Mouse (Mus musculus) inflammation-experienced regulatory T-cells, adult 6 months (primary cell): ENCODE measurements around the gene Pdss2. TPM values are rescaled to one million over a fixed set of nuclear protein-coding genes. Genes with fewer than 3 reads are reported as not detected.
A peak's percentile ranks its signal among the peaks of the same experiment; 100 is the strongest.

Experiments
- ATAC-seq: one replicate; pipeline ENCODE4 v1.8.0; 2017
- polyA plus RNA-seq, 3 experiments: library from polyadenylated mRNA; unstranded; fragments of 100-300 nt; shearing (Covaris generic); gene quantifications; one replicate each; pipeline ENCODE4 v1.2.1; 2017

Gene Pdss2
- polyA plus RNA-seq, 3 experiments from 2014 or later, result 7.2 to 10.9 (median 9.5) TPM

DNA sequence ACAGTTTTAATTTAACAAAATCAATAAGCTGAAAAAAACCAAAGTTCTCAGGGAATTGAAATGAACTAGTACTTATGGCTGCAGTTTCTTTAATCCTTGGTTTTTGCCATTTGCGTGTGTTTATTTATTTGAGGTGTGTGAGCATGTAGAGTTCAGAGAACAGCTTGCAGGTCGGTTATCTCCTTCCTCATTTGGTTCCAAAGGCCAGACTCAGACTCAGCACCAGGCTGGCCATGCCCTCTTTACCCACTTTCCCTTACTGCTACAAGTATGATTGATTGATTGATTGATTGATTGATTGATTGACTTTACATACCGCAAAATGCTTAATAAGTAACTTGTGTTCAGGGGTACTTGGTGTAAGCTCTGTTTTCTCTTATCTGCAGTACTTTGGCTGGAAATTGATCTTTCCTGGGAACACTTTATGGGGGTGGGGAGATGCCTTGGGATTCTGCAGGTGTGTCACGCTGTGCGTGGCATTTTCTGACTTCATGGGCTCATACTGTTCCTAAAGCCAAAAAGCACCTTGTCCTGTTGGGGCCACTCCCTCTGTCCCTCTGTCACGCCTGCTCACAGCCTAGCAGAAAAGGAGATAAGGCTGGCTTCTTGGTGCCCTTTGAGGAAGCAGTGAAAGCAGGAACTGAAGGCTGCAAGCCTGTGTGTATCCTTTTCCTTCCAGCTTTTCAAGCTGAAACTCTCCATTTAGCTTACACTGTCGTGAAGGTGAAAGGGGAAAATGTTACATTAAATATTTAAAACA lies 91.6 kb downstream of the Pdss2 start:
- no peak for ATAC-seq

GRCm38 (mm10) chr10:43315228-43315627 lies 93.9 kb downstream of the Pdss2 start:
- no peak for ATAC-seq

GRCm38 (mm10) chr10:43317327-43317951 lies 96.2 kb downstream of the Pdss2 start:
- no peak for ATAC-seq

DNA sequence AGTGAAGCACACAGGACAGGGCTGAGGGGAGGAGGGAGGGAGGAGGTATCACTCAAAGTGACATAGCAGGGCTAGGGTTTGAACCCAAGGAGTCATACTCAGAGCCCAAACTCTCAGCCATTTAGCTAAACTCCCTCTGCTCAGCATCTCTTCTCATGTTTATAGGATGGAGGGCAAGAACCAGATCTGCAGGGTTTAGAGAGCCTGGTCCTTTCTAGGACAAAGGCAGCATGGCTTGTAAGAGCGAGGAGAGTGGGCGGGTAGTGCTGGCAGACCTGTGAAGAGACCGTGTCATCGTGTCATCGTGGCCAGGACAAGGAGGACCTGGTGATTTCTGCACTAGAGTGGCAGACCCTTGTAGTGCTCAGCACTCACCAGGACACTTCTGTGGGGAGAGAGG lies 99.7 kb downstream of the Pdss2 start:
- no peak for ATAC-seq

DNA sequence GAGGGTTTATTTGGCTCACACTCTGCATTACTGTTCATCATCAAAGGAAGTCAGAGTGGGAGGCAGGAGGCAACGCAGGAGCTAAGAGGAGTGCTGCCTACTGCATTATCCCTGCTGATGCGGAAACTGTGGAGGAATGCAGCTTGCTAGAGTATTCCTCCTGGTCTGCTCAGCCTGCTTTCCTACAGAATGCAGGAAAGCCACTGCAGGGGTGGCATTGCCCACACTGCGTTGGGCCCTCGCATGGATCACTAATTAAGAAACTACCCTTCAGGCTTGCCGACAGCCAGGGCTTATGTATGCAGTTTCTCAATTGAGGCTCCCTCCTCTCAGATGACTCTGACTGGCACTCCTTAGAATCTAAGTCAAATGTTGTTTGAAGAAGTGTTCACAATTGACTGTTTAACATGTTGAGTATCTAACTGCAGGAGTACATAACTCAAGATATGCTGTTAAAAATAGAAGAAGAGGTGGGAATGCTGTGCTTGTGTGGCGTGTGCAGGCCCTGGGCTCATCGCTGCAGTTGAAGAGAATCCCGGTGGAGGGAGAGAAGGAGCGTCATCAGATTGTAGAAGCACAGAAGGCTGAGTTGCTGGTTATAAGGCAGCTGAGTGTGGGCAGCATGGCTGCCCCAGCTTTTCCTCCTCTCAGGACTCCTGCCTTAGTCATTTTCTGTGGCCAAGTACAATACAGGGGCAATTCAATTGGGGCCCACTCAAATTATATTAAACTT lies 101.3 kb downstream of the Pdss2 start:
- no peak for ATAC-seq

GRCm38 (mm10) chr10:43323386-43323785 lies 102.1 kb downstream of the Pdss2 start:
- ATAC-seq, result no peak

- ATAC-seq, result no peak
Observed at GRCm38 (mm10) chr10:43329813-43330212, 108.5 kb downstream of the Pdss2 start.

GRCm38 (mm10) chr10:43330691-43331090 lies 109.4 kb downstream of the Pdss2 start:
- ATAC-seq, result peak; percentile 56

DNA sequence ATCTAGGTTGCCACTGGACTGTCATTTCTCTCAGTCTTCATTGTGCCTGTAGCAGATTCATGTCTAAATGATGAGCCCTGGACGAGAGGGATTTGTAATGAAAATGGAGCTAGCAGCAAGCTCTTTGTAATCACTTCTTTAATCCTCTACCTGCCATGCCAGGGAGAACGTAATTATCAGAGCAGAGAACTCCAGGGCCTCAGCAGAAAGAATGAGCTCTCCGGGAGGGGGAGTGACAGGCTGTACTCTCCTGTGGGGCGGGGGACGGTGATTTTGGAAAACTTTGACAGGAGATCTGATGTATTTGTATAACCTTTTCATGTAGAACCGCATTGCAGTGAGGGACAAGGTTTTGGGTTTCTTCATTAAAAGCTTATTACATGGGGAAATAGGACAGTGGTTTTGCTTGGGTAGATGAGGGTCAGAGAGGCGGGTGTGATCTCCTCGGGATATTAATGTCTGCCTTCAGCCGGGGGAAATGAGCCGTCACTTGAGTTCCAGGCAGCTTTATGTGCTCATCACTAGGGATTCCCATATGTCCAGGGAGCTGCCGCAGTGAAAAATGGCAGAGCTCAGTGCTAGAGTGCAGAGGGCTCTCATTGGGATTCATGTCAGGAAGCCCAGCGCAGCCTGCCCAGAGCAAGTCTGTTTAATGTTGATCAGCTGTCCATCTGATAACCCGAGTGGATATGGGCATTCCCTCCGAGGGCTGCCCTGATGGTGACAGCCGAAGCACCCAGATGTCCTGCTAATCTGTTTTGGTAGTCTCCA lies 110.8 kb downstream of the Pdss2 start:
- no peak for ATAC-seq

- ATAC-seq, result no peak
Observed at GRCm38 (mm10) chr10:43335874-43336273, 114.6 kb downstream of the Pdss2 start.

DNA sequence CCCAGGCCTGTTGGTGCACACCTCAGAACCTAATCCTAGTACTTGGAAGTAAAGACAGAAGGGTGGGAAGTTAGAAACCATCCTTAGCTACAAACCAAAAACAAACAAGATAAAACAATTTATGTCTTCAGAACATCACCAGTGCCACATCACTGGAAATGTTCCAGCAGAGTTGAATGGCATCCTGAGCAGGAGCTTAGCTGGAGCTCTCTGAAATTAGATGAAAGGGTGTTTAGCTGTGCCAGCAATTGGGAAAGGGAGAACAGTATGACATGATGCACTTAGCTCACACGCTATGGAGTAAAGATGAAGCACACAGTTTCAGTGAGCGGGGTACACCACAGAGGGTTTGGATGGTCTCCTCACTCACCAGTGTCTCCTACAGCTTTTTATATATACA lies 115.8 kb downstream of the Pdss2 start:
- ATAC-seq, result no peak

- no peak for ATAC-seq
Observed at GRCm38 (mm10) chr10:43339811-43340210, 118.5 kb downstream of the Pdss2 start.

GRCm38 (mm10) chr10:43349718-43350117 lies 128.4 kb downstream of the Pdss2 start:
- no peak for ATAC-seq

GRCm38 (mm10) chr10:43357884-43358283 lies 136.6 kb downstream of the Pdss2 start:
- ATAC-seq, result no peak

DNA sequence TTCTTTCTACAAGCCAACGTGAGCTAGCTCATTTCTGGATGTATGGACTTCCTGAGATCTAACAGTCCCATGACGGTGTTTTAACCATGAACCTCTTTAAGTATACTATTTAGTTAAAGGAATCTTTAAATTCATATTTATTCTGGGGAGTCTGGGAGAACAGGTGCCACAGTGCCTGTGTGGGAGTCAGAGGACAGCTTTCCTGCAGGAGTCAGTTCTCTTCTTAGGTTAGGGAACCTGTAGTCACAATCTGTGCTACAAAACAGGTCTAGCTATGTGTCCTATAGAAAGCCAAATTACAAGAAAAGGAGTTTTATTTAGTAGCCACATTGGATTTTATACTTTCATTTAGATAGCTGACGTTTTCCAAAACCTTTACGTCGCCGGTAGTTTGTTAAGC lies 141.7 kb downstream of the Pdss2 start:
- no peak for ATAC-seq

- no peak for ATAC-seq
Observed at GRCm38 (mm10) chr10:43363431-43363851, 142.2 kb downstream of the Pdss2 start.

DNA sequence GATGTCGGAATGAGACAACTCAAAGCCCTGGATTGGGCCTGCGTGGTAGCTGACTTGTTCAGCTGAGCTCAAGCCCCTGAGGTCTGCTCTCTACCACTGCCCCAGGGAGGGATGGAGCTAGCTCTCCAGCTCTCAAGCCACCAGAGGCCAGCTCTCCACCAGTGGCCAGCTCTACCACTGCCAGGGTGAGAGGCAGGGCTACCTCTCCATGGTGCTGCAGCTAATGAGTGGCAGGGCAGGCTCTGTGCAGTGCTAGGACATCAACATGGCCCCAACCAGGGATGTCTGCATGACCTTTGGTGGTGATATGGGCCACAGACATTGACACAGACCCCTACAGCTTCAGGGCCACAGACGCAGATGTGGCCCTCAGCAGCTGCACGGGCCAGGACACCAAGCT lies 144.6 kb downstream of the Pdss2 start:
- no peak for ATAC-seq

DNA sequence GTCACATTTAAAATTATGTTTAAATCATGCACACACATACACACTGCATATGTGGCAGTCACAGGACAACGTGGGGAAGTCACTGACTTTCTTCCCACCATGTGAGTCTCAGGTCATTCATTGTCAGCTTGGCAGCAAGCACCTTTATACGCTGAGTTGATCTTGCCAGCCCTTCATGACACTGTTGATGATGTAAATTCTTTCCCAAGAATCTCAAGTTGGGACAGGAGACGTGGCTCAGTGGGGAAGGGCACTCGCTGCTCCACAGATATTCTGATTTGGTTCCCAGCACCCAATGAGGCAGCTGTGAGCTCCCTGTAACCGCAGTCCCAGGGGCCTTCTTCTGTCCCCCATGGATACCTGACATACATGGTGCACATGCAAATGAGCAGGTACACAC lies 147.3 kb downstream of the Pdss2 start:
- ATAC-seq, result no peak

DNA sequence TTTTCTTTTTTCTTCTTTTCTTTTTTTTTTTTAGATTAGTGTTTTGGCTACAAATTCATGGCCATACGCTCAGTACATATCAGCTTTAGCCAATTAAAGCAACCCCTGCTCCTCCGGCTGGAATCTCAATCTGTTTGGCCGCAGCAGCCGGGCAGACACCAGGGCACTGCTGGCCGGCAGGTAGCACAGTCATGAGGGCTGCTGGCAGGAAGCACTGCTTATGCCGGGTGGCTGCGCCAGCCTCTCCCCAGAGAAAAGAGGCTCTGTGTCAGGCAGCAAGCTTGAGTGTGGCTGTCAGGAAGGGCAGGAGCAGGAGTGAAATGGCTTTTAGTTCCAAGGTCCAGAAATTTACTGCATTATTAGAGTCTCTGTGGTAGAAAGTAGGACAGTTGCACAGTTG lies 151.0 kb downstream of the Pdss2 start:
- ATAC-seq, result no peak

DNA sequence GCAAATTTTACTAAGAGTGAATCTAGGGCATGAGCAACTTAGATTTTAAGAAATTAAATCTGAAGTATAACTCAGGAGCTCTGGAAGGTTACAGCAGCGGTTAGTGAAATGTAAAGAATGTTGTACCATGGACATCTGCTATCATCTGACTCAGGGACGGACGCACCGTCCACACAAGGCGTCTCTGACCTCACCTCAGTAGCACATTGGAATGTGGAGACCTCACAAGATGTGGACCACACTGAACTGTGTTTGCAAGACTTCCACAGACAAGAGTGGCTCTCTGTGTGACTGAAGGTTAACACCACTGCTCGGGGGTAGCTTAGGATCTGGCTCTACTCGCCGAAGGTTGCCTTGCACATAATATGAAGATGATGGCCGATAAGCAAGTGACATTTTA lies 151.7 kb downstream of the Pdss2 start:
- ATAC-seq, result no peak

GRCm38 (mm10) chr10:43373666-43374065 lies 152.4 kb downstream of the Pdss2 start:
- no peak for ATAC-seq

DNA sequence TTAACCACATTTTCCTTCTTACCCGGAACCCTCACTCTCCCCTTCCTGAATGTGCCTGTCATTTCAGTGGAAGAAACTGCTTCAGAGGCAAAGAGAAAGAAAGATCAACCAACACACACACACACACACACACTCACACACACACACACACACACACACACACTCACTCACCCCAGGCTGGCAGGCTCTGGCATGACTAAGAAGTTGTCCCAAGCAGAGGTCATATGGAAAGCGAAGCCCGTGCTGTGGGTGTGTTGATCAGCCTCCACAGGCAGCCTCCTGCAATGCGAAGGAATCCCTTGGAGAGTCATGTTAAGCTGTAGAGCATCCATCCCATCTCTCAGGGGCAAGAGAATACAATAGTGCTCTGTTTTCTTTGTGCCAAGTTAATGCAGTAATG lies 154.0 kb downstream of the Pdss2 start:
- no peak for ATAC-seq

DNA sequence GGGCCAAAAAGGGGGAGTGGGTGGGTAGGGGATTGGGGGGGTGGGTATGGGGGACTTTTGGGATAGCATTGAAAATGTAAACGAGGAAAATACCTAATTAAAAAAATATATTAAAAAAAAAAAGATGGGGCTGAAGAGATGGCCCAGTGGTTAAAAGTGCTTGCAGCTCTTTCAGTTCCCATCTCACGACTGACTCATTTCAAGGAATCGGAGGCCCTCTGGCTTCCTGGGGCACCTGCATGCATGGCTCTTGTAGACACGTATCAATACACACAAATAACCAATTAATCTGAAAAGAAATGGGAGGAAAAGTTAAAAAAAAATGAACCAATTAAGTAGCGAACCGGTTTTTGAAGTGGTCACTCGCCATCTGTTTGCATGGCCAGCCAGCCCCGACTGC lies 155.5 kb downstream of the Pdss2 start:
- no peak for ATAC-seq
